Mouse (Mus musculus) gastrocnemius, postnatal 36 days (tissue): Measurements from ENCODE around the gene Parp16. TPM values are rescaled to one million over a fixed set of nuclear protein-coding genes. Genes with fewer than 3 reads are reported as not detected.
"Not testable (repeated sequence)": the region's sequence is repeated elsewhere in the genome, so short reads cannot be mapped to it uniquely, and the experiment has no call there.

Experiments used
- DNase-seq, 2 experiments: peaks; one replicate each; pipeline ENCODE4 v3.0.0; 2022
- intact Hi-C: fragments of 180-260 bp; cut with DNase I; formaldehyde crosslinking; loops from one replicate; pipeline ENCODE4 v1.15.1; 2025
- total RNA-seq, 2 experiments: library from RNA; stranded (reverse); gene quantifications; 2 replicates each; pipeline ENCODE4 v1.2.3; 2021

The Parp16 gene
- total RNA-seq, 2 experiments from 2014 or later = 3.4 to 4.0 TPM

DNA sequence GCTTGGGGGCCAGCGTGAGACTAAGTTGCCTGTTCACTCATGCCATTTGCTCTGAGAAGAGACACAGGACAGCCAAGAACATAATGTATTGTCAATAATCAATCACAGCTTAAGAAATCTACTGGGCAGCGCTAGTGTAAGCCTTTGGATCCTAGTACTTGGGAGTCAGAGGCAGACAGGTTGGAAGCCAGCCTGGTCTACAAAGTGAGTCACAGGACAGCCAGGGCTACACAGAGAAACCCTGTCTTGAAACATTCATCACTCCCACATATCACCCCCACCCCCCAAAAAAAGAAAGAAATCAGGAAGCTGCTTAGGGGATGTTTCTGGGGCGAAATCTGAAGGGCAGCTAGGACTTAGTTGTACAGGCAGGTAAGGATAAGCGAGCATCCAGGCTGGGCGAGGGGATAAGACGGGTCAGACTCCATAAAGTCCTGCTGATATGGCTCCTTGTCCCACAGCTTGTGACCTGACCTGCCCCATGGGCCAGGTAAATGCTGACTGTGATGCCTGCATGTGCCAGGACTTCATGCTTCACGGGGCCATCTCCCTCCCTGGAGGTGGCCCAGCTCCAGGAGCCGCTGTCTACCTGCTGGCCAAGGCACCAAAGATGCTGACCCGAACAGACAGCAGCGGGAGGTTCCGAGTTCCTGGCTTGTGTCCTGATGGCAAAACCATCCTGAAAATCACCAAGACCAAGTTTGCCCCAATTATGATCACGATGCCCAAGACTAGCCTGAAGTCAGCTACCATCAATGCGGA, 78.1 kb downstream of the Parp16 start:
- DNase-seq = no peak
- intact Hi-C loops = no loop called here

GRCm38 (mm10) chr9:65273873-65274272, 78.7 kb downstream of the Parp16 start:
- intact Hi-C loops = no loop called here
- no peak for DNase-seq

DNA sequence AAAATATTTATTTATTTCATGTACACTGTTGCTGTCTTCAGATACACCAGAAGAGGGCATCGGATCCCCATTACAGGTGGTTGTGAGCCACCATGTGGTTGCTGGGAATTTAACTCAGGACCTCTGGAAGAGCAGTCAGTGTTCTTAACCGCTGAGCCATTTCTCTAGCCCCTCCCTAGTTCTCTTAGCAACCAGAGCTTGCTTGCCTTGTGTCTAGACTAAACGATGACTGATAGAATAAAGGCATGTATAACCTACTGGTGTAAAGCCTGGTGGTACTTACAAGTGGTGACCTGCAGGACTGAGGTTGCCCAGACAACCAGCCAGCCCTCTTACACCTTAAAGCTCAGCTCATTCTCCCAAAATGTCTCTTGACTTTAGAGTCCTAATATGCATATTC, 79.7 kb downstream of the Parp16 start:
- intact Hi-C loops, DNase-seq: not testable (repeated sequence)

DNA sequence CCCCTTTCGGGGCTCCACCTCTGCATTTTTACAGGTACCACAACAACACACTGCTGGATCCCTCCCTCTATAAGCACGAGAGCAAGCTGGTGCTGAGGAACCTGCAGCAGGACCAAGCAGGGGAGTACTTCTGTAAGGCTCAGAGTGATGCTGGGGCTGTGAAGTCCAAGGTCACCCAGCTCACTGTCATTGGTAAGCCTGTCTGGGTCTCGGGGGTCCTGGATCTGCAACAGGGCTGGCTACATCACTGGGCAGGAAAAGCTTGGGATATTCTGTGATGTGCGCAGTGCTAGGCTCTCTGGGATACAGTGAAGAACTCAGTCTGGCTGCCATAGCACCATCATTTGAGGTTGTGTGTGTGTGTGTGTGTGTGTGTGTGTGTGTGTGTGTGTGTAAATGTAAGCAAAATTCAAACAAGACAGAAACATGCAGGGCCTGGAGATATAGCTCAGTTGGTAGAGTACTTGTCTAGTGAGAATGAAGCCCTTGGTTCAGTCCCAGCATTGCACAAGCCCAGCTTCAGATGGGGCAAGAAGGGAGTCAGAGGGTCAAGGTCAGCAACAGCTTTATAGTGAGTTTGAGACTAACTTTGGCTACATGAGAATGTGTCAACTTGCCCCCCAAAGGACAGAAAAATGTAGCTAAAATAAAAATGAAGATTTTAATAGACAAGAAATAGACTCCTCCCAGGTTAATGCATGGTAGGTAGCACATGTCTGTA, 80.8 kb downstream of the Parp16 start:
- DNase-seq = no peak
- intact Hi-C loops = no loop called here

DNA sequence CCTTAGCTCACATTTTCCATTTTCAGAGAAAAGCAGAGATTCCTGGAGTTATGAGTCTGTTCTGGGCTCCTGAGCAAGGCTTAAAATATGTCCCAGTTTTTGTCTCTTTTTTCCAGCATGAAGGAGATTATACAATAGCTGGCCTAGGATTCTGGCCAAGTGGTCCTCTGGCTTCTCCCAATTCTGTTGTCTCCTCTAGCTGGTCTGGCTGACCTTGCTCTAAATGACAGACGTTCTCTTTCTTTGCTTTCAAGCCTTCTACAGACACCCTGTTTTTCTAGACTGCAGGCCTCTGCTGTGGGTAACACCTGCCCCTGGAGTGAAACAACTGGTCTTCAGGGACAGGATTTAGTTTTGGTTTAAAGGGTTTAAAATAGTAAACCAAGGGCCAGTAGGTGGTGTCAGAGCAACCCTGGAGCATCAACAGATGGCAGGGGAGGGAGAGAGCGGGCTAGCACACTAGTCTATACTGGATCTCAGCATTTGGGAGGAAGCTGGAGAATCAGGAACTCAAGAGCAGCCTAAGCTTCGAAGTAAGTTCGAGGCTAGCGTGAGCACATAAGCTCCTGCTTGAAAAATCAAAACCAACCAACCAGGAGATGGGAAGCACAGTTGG, 86.5 kb downstream of the Parp16 start:
- intact Hi-C loops = loop anchor here (1.0 to 5.0 kb wide), 2 partner anchors 55 to 144 kb away; no protein-coding TSS in a partner anchor
- peak in 1 of 2 experiments; percentile 42 for DNase-seq

- intact Hi-C loops = loop anchor here (5.0 kb wide), 1 partner anchor 146 kb away; no protein-coding TSS in a partner anchor
- DNase-seq = no peak
These were observed 88.1 kb downstream of the Parp16 start for GRCm38 (mm10) chr9:65283301-65283700.

DNA sequence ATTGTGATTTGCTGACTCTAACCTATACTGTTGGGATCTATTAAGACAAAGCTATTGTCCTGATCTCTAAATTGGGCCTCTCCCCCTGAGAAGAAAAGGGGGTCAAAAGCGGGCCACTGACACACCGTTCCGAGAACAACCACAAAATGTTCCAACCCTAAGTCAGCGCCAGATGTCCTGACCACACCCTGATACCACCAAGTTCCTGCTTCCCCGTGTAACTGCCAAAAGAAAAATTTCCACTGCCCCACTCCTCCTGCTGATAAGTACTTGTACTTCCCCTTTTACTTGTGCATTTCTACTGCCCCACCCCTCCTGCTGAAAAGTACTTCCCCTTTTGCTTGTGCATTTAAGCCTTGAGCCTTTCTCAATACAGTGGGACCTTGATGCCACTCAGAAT, 93.1 kb downstream of the Parp16 start:
- intact Hi-C loops, DNase-seq: not testable (repeated sequence)

Other genes starting within 250 kb of the Parp16 start
- gene Slc24a1, start 243.7 kb upstream of the Parp16 start, total RNA-seq = under 1 TPM in 1 of 2 experiments, not detected in 1; 0.05 TPM
- 10 to 100 TPM; 16.0 to 16.3 TPM for gene Ints14, start 234.4 kb upstream of the Parp16 start, total RNA-seq
- 10 to 100 TPM in 1 of 2 experiments, 1 to 10 TPM in 1; 9.1 to 10.3 TPM for gene Hacd3, start 173.7 kb upstream of the Parp16 start, total RNA-seq
- 100 to 1,000 TPM in 1 of 2 experiments, 10 to 100 TPM in 1; 98.7 to 117 TPM for gene Dpp8, start 162.9 kb upstream of the Parp16 start, total RNA-seq
- gene Igdcc4, start 93.9 kb upstream of the Parp16 start, total RNA-seq = 10 to 100 TPM; 24.4 to 26.6 TPM
- under 1 TPM; 0.10 to 0.26 TPM for gene Igdcc3, start 54.2 kb upstream of the Parp16 start, total RNA-seq
- gene Cilp, start 69.8 kb downstream of the Parp16 start, total RNA-seq = 10 to 100 TPM; 13.6 to 24.2 TPM
- gene Clpx, start 98.9 kb downstream of the Parp16 start, total RNA-seq = 10 to 100 TPM; 46.9 to 65.0 TPM
- gene Pdcd7, start 150.8 kb downstream of the Parp16 start, total RNA-seq = 10 to 100 TPM; 10.3 to 12.6 TPM
- gene Ubap1l, start 165.7 kb downstream of the Parp16 start, total RNA-seq = under 1 TPM in 1 of 2 experiments, not detected in 1; 0.56 TPM
- gene Kbtbd13, start 196.3 kb downstream of the Parp16 start, total RNA-seq = 1 to 10 TPM; 6.7 to 8.9 TPM
- 1 to 10 TPM; 3.2 to 3.8 TPM for gene Rasl12, start 203.2 kb downstream of the Parp16 start, total RNA-seq
- gene Slc51b, start 227.6 kb downstream of the Parp16 start, total RNA-seq = not detected
- gene Mtfmt, start 240.4 kb downstream of the Parp16 start, total RNA-seq = 1 to 10 TPM; 4.3 to 4.7 TPM